20 mouse cellular contexts compared by ENCODE assay signal in the genomic region with DNA sequence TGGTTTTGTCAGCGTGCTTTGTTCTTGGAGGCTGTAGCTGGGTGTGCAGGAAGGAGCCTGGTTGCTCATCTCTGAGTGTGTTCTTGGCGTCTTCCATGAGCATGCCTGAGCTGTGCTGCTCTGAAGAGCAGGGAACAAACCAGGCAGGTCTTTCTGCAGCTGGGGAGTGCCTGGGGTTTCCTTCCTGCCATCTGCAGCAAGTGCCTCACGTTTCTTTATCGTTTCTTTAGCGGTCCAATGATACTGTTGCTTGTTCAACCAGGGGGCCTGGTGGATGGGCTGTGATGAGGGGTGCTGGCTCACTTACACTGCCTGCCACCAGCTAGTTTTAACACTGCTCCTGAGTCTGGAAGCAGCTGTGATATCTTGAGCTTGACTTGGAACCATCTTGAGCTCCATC. TPM values are rescaled to one million over a fixed set of nuclear protein-coding genes. Genes with fewer than 3 reads are reported as not detected.
DNase-seq lines count a peak whose midpoint lies in the region; ATAC-seq and TF ChIP-seq lines count a peak whose summit lies in the region.
"Had no signal": no experiment of that assay in that cellular context is flagged by ENCODE, and none has a peak within 500 bp of the region (broad histone marks: within the 10 kb centered on the region; RNA-seq: fewer than 3 reads in every experiment).

No protein-coding gene starts in this region.

- H3K36me3 ChIP-seq in hindbrain, postnatal 0 days (ENCODE audit: insufficient read depth, low read length), result no peaks in the 10 kb centered on the region
- H3K36me3 ChIP-seq in hindbrain, embryonic 16.5 days (ENCODE audit: control insufficient read depth, insufficient read depth, low read length), result no peaks in the 10 kb centered on the region
- H3K36me3 ChIP-seq: heart, embryonic 15.5 days; kidney, embryonic 15.5 days; limb, embryonic 12.5 days; midbrain, embryonic 13.5 days had no signal

- no peak overlapping the region for H3K9ac ChIP-seq in hindbrain, postnatal 0 days (replicated peaks; ENCODE audit: low read length)
- no peak overlapping the region for H3K9ac ChIP-seq in hindbrain, embryonic 16.5 days (ENCODE audit: low read depth, low read length)
- H3K9ac ChIP-seq: heart, embryonic 15.5 days; kidney, embryonic 15.5 days; limb, embryonic 12.5 days; liver, embryonic 14.5 days; midbrain, embryonic 13.5 days had no signal

- TF ChIP-seq CTCF in hindbrain, postnatal 0 days (IDR thresholded peaks at IDR 0.05; ENCODE audit: low read depth), result no peak
- TF ChIP-seq CTCF in brain, embryonic 14.5 days (IDR thresholded peaks at IDR 0.05; ENCODE audit: borderline replicate concordance, extremely low read depth, insufficient read depth, insufficient read length), result no peak

- TF ChIP-seq POLR2A in brain, embryonic 14.5 days (IDR thresholded peaks at IDR 0.05; ENCODE audit: borderline replicate concordance, extremely low read depth, insufficient read depth, insufficient read length, poor library complexity, severe bottlenecking), result no peak

- H3K27me3 ChIP-seq in hindbrain, postnatal 0 days (ENCODE audit: insufficient read depth, low read length), result no peaks in the 10 kb centered on the region
- no peaks in the 10 kb centered on the region for H3K27me3 ChIP-seq in hindbrain, embryonic 16.5 days (replicated peaks; ENCODE audit: control insufficient read depth, insufficient read depth, low read length)
- H3K27me3 ChIP-seq: kidney, embryonic 15.5 days; midbrain, embryonic 13.5 days had no signal

- no peak overlapping the region for H3K4me2 ChIP-seq in hindbrain, postnatal 0 days (ENCODE audit: low read depth, low read length)
- H3K4me2 ChIP-seq in hindbrain, embryonic 16.5 days (ENCODE audit: low read length), result no peak overlapping the region
- H3K4me2 ChIP-seq: heart, embryonic 15.5 days; kidney, embryonic 15.5 days; limb, embryonic 12.5 days; midbrain, embryonic 13.5 days had no signal

- peak; percentile 44 for DNase-seq in CD4-positive, CD25-positive, alpha-beta regulatory T cell, adult 2 months (ENCODE audit: low read depth, low spot score)
- DNase-seq in hindbrain, postnatal 0 days (ENCODE audit: low spot score), result no peak
- peak; percentile 17 for DNase-seq in brain, embryonic 14.5 days (ENCODE audit: low read depth)
- DNase-seq in thymus, postnatal 14 days, result peak; percentile 71
- no peak for DNase-seq in frontal cortex, postnatal 36 days (ENCODE audit: low spot score in 2 of 2)
- no peak for DNase-seq in adrenal gland, postnatal 4 days (ENCODE audit: low spot score in 2 of 2)
- DNase-seq: adrenal gland, adult 8-10 months; cerebellum, adult 2 months; gastrocnemius, postnatal 10 days; heart, adult 18-20 months had no signal

- H3K27ac ChIP-seq in hindbrain, postnatal 0 days, result 0 out of 2 replicates have a peak overlapping the region, but pooled peaks have one; percentile 15
- H3K27ac ChIP-seq in hindbrain, embryonic 16.5 days (ENCODE audit: low read depth, low read length), result no peak overlapping the region
- H3K27ac ChIP-seq: heart, embryonic 15.5 days; kidney, embryonic 15.5 days; left cerebral cortex, adult 2 months; limb, embryonic 12.5 days; liver, embryonic 14.5 days; midbrain, embryonic 13.5 days had no signal

- no peak for ATAC-seq in CD4-positive, CD25-positive, alpha-beta regulatory T cell, adult 4 months
- no peak for ATAC-seq in hindbrain, postnatal 0 days
- no peak for ATAC-seq in hindbrain, embryonic 16.5 days
- ATAC-seq: intestine, embryonic 16.5 days; midbrain, embryonic 13.5 days had no signal

- no peaks in the 10 kb centered on the region for H3K4me1 ChIP-seq in hindbrain, postnatal 0 days (ENCODE audit: insufficient read depth, low read length)
- H3K4me1 ChIP-seq in hindbrain, embryonic 16.5 days (ENCODE audit: control insufficient read depth, insufficient read depth, low read depth, low read length), result no peaks in the 10 kb centered on the region
- H3K4me1 ChIP-seq: limb, embryonic 12.5 days had no signal

- no peak overlapping the region for H3K4me3 ChIP-seq in hindbrain, postnatal 0 days (ENCODE audit: low read length)
- no peak overlapping the region for H3K4me3 ChIP-seq in hindbrain, embryonic 16.5 days (ENCODE audit: low read length)
- H3K4me3 ChIP-seq: heart, embryonic 15.5 days; kidney, embryonic 15.5 days; left cerebral cortex, adult 2 months; limb, embryonic 12.5 days; midbrain, embryonic 13.5 days had no signal

- WGBS in hindbrain, postnatal 0 days, result 48% methylated on average over 5 of the region's 5 CpGs
- 54% methylated on average over 5 of the region's 5 CpGs for WGBS in hindbrain, embryonic 16.5 days

- H3K9me3 ChIP-seq in hindbrain, postnatal 0 days (ENCODE audit: low read length), result no peaks in the 10 kb centered on the region
- no peaks in the 10 kb centered on the region for H3K9me3 ChIP-seq in hindbrain, embryonic 16.5 days (ENCODE audit: control insufficient read depth, low read length)
- H3K9me3 ChIP-seq: heart, embryonic 15.5 days; kidney, embryonic 15.5 days; limb, embryonic 12.5 days; midbrain, embryonic 13.5 days had no signal

RNA-seq across cellular contexts. Expression of a gene that starts 38.4 kb away (rescaled TPM):
- polyA plus RNA-seq in CD4-positive, CD25-positive, alpha-beta regulatory T cell, adult 4 months (2017; shearing (Covaris generic)), result 1 to 10 TPM; 2.4 to 4.2 TPM
- total RNA-seq in hindbrain, postnatal 0 days (2014; rRNA removed), result 17.4 and 20.0 TPM in 2 replicates
- 1.5 and 1.7 TPM in 2 replicates for polyA plus RNA-seq in hindbrain, postnatal 0 days (2015; fragmentation: Nextera tagmentation; extraction: Ambion mirVana)
- 1.8 TPM in 2 replicates for polyA plus RNA-seq in hindbrain, embryonic 16.5 days (2015; fragmentation: Nextera tagmentation; extraction: Ambion mirVana)
- 7.7 and 10.7 TPM in 2 replicates for polyA plus RNA-seq in brain, embryonic 14.5 days (2012; rRNA removed)
- 1 to 10 TPM in 1 of 2 experiments, under 1 TPM in 1; 0.62 to 1.1 TPM for total RNA-seq in adrenal gland, postnatal 4 days (2021)
- total RNA-seq: gastrocnemius, postnatal 10 days had no signal
- polyA plus RNA-seq: heart, embryonic 15.5 days; kidney, embryonic 15.5 days; limb, embryonic 12.5 days; liver, embryonic 14.5 days; lung, embryonic 16.5 days had no signal

RNA-seq across cellular contexts. Expression of a gene that starts 57.8 kb away (rescaled TPM):
- 1 to 10 TPM in 1 of 2 experiments, under 1 TPM in 1; 0.81 to 1.7 TPM for polyA plus RNA-seq in CD4-positive, CD25-positive, alpha-beta regulatory T cell, adult 4 months (2017; shearing (Covaris generic))
- total RNA-seq in hindbrain, postnatal 0 days (2014; rRNA removed), result 9.8 and 14.0 TPM in 2 replicates
- 8.7 and 9.2 TPM in 2 replicates for polyA plus RNA-seq in hindbrain, postnatal 0 days (2015; fragmentation: Nextera tagmentation; extraction: Ambion mirVana)
- 11.0 and 12.3 TPM in 2 replicates for polyA plus RNA-seq in hindbrain, embryonic 16.5 days (2015; fragmentation: Nextera tagmentation; extraction: Ambion mirVana)
- polyA plus RNA-seq in brain, embryonic 14.5 days (2012; rRNA removed), result 4.0 and 7.8 TPM in 2 replicates
- total RNA-seq in adrenal gland, postnatal 4 days (2021), result 10 to 100 TPM; 16.6 to 18.5 TPM

Comparison
In these comparisons a context has a peak if more than half of its experiments do, and no peak if none do; other contexts are left out.
1. DNase-seq: peak in CD4-positive, CD25-positive, alpha-beta regulatory T cell, adult 2 months (single experiment), brain, embryonic 14.5 days (single experiment) and thymus, postnatal 14 days (single experiment); none in hindbrain, postnatal 0 days (single experiment), frontal cortex, postnatal 36 days (0 of 2) and adrenal gland, postnatal 4 days (0 of 2).